Mouse (Mus musculus) brain, embryonic 18.5 days (tissue): ENCODE results near the gene Gja10.
A peak's percentile ranks its signal among the peaks of the same experiment; 100 is the strongest.

Experiments used
- DNase-seq: peaks from one replicate; pipeline ENCODE4 v3.0.0-alpha.2; 2012; ENCODE audit warnings: low read depth, low spot score

Gene Gja10

GRCm38 (mm10) chr4:32602660-32603059 lies at the start of gene Gja10:
TSS of gene Gja10 (minus strand) at chr4:32602760.
- DNase-seq: no peak

DNA sequence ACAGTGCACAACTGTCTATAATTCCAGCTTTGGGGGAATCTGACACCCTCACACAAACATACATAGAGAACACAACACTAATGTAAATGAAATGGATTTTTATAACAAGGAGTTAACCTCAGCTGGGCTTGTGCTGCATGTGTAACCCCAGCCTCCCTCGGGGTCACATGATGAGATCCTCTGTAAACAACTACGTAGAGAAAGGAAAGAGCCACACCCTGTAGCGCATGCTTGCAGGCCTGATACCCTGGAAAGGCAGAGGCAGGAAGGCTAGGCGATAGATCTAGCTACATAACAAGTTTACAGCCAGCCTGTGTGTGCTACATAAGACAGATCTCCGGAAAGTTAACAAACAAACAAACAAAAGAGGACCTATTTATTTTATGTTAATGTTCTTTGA lies 49.1 kb upstream of the Gja10 start:
- no peak for DNase-seq

- no peak for DNase-seq
Measured at GRCm38 (mm10) chr4:32621637-32622036, 19.1 kb upstream of the Gja10 start.

DNA sequence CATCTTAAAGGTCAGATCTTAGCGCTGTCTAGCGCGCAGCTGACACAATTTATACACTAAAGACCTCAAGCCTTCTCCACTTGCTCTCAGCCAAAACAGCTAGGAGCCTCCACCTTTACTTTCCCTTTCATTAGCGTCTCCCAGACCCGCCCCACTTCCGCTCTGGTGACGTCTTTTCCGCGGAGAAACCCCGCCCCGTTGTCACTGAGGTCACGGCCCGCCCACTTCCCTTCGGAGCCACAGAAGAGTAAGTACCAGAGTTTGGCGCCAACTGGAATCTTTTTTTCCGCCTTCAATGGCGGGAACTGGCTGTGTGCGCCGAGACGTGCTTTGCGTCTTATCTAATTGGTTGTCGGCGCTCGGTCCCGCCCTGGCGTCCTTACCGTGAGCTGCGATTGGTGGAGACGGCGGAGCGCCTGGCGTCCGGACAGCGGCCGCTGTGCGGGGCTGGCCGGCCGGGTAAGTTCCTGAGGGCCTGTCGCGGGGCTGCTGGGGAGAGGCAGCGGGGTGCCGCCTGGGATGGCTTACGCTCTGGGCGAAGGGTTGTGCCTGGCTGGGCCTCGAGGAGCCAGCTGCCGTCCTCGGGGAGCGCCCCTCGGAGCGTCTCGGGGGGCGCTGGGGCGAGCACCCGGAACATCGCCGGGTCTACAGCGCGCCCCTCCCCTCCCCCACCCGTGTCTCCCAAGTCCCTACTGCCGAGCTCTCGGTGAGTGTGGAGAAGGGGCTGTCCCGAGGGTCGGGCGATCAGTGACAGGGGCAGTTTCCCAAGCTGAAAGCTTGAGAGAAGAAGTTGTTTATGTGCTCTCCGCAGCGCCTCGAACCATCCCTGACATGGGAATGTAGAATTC lies 12.7 kb upstream of the Gja10 start, which contains the start of gene Casp8ap2:
Gene Casp8ap2, plus strand, starts transcription at position 418 of the 848 bp plus-strand sequence.
- DNase-seq: peak; percentile 98

- DNase-seq: no peak
Measured at GRCm38 (mm10) chr4:32601135-32601534, 1.4 kb downstream of the Gja10 start.

DNA sequence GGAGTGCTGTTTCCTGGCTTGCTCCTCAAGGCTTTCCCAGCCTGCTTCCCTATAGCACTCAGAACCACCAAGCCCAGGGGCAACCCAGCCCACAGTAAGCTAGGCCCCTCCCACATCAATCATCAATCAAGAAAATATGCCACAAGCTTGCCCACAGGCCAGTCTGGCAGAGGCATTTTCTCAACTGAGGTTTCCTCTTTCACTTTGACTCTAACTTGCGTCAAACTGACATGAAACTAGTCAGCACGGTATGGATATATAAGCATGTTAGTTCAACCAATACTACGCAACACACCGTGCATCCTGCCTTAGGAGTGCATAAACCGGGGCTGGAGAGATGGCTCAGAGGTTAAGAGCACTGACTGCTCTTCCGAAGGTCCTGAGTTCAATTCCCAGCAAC lies 14.3 kb downstream of the Gja10 start:
- no peak for DNase-seq

GRCm38 (mm10) chr4:32587543-32587942 lies 15.0 kb downstream of the Gja10 start:
- no peak for DNase-seq

GRCm38 (mm10) chr4:32586596-32586995 lies 16.0 kb downstream of the Gja10 start:
- no peak for DNase-seq

DNA sequence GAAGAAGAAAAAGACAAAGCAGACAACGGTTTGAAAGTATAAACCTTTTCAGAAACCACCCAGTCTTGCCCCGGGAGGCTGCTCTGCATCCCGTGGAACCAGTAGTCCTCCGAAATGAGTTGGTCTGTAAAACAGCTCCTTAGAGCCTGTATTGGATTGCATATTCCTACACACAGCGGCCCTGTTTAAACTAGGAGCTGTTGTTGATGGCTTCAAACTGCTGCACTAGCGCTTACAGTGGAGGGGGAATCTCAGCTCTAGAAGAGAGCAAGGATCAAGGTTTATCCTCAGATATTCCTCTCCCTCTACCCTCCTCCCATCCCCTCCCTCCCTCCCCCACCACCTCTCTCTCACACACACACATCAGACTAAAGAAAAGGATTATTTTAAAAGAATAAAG lies 18.4 kb downstream of the Gja10 start:
- DNase-seq: no peak

DNA sequence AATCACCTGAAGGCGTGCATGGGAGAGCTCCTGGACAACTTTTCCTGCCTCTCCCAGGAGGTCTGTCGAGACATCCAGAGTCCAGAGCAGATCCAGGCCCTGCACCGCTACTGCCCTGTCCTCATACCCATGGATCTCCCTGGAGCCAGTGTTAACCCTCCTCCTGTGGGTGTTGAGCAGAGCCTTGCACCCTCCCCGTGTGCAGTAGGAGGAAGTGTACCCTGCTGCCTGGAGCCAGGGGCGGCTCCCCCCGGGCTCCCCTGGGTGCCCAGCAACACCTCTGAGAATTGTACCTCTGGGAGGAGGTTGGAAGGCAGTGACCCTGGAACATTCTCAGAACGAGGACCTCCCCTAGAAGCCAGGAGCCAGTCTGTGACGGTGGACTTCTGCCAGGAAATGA lies 22.7 kb downstream of the Gja10 start:
- no peak for DNase-seq

DNA sequence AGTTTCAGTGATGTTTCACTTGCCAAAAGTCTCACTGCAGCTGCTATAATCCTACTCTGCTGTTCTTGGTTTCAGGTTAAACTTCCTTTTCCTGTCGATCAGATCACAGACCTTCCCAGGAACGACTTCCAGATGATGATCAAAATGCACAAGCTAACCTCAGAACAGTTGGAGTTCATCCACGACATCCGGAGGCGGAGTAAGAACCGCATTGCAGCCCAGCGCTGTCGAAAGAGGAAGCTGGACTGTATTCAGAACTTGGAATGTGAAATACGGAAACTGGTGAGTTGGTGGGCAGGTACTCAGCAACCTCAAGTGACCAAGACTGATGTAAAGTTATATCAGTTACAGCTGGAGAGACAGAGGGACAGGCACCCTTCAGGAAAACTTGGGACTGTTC lies 27.4 kb downstream of the Gja10 start:
- no peak for DNase-seq

DNA sequence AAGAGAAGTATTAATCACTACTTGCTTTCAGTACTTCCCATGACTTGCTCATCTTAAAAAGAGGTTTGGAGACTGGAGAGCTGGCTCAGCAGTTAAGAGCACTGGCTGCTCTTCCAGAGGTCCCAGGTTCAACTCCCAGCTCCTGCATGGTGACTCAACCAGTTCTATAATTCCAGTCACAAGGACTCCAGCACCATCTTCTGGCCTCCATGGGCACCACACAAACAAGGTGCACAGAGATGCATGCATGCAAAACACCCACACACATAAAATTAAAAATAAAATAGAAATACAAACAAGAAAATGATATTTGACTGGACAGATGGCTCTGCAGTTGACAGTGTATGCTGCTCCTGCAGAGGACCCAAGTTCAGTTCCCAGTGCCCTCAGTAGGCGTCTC lies 28.0 kb downstream of the Gja10 start:
- DNase-seq: no peak

DNA sequence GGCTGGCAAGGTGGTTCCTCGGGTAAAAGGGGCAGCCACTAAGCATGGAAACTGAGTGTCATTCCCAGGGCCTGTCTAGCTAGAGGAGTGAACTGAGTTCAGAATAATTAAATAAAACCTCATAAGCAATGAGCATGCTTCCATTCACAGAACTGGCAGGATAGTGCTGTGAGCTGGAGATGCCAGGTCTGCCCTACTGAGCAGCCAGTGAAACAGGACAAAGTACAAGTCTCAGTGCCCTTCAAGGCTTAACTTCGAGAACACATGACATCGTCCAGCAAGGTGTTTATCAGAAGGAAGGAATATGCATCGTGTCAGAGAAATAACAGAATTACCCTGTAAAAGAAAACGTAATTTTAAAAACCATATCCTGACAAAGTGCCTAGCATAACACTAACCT lies 29.0 kb downstream of the Gja10 start:
- no peak for DNase-seq

DNA sequence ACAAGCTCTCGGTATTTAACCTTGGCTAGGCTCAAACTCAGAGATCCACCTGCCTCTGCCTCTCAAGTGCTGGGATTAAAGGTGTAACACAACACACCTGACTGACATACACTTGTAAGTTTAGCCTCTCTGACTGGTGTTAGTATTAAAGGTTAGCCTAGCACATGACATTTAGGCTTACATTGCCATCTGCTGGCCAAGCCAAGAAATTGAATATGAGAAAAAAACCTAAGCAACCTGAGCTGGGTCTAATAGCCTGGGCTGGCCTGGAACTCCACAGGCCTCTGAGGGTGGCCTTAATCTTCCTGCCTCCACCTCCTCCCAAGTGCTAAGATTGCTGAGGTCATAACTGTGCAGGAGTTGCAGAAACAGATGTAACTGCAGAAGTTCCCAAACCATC lies 30.4 kb downstream of the Gja10 start:
- no peak for DNase-seq

DNA sequence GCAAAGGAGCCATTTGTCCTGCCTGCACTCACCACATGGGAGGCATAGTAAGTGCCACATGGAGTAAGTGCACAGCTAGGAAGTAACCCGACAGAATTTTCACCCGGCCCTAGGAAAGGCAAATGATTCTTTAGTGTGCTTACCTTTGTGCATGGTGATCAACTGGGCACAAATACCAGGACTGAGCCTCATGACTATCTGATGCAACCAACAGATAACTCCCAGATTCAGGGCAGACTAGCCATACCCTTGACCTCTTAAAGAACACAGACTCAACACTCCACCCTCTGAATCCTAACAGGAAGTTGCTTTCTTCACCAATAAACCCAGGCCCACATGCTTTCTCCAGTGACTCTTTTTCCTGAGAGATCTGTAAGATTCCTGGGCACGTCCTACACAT lies 31.1 kb downstream of the Gja10 start:
- DNase-seq: no peak

GRCm38 (mm10) chr4:32570939-32571317 lies 31.6 kb downstream of the Gja10 start:
- no peak for DNase-seq

GRCm38 (mm10) chr4:32569995-32570938 lies 32.3 kb downstream of the Gja10 start:
- no peak for DNase-seq

DNA sequence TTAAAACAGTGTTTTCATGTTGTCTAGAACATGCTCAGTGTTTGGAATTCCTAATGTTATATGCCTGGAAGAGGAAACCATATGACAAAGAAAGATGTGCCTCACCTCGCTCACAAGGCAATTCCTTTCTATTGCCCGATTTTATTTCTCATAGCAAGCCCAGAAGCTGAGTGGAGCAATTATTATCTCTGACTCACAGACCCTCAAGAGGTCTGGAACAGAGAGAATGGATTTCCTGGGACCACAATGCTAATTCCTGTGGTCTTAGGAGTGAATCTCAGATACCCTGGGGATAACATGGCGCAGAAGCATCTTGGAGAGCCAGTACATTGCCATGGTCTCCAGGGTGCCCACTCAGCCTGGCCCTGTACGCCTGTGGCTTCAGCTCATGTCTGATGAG lies 33.5 kb downstream of the Gja10 start:
- no peak for DNase-seq

DNA sequence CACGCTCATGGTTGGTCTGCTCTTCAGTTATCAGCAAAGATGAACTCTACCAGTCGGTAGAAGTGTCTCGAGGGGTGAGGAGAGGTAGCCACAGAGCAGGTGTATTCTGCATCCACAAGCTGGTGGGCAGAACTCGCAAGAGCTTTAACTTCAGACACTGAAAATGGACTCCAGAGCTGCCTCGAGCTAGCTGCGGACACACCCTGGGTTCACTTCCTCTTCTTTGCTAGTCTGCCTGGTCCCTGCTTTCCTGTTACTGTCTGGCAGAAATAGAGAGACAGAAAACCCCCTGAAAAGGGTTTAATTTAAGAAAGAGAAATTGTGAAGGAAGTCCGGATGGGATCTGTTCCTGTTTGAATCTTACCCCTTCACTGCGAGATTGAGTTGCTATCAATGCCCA lies 37.6 kb downstream of the Gja10 start:
- DNase-seq: no peak

DNA sequence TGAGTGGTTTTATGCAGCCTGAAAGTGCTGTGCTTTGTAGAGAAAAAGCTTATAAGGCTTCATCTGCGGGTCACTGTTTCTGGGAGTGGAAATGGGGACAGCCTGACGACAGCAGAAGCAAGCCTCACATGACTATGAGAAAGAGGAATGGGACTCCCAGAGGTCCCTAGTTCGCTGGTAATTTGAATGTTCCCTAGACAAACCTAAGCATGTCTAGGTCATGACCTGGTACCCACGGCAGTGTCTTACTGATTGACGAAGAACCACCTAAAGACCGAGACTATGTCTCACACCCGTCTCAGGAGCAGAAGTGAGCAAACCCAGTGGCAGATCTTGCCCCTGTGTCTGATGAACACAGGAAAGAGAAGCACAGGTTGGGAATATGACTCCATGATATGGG lies 38.1 kb downstream of the Gja10 start:
- no peak for DNase-seq

DNA sequence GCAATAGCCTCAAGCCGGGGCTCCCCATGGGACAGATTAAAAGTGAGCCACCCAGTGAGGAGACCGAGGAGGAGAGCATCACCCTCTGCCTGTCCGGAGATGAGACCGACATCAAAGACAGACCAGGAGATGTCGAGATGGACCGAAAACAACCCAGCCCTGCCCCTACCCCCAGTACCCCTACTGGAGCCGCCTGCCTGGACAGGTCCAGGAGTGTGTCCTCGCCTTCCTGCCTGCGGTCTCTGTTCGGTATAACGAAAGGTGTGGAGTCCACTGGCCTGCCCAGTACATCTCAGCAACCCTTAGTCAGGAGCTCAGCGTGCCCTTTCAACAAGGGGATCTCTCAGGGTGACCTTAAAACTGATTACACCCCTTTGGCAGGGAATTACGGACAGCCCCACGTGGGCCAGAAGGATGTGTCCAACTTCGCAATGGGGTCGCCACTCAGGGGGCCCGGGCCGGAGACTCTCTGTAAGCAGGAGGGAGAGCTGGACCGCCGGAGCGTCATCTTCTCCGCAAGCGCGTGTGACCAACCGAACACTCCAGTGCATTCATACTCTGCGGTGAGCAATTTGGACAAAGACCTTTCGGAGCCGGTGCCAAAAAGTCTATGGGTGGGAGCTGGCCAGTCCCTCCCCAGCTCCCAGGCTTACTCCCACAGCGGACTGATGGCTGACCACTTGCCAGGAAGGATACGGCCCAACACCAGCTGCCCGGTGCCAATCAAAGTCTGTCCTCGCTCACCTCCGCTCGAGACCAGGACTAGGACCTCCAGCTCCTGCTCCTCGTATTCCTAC lies 40.0 kb downstream of the Gja10 start:
- DNase-seq: no peak
